Mouse (Mus musculus) lung, postnatal 4 days (tissue): ENCODE data around the gene Nuak2.
"Not testable (repeated sequence)": the region's sequence is repeated elsewhere in the genome, so short reads cannot be mapped to it uniquely, and the experiment has no call there.

Experiments
- DNase-seq, 2 experiments: peaks; one replicate each; pipeline ENCODE4 v3.0.0; 2021

Nuak2 gene

GRCm38 (mm10) chr1:132328565-132328964, 12.6 kb downstream of the Nuak2 start:
- no peak for DNase-seq

- DNase-seq, result no peak
Measured at GRCm38 (mm10) chr1:132329656-132330055, 13.7 kb downstream of the Nuak2 start.

DNA sequence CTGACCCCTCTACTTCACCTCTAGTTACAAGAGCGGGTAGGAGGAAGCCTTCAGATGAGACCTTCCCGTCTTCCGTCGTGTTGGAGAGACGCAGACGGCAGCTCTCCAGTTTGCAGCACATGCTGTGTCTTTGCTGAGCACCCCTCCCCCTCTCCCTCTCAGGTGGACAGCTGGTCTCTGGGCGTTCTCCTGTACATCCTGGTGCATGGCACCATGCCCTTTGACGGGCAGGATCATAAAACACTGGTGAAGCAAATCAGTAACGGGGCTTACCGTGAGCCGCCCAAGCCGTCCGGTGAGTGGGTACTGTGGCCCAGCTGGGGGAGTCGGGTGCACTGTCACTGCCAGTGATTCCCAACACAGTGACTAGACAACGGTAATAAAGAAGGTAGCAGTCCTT, 14.5 kb downstream of the Nuak2 start:
- no peak for DNase-seq

- no peak for DNase-seq
Measured at GRCm38 (mm10) chr1:132331283-132331682, 15.4 kb downstream of the Nuak2 start.

- no peak for DNase-seq
Measured at GRCm38 (mm10) chr1:132333201-132333600, 17.3 kb downstream of the Nuak2 start.

- peak; percentile 74 to 91 for DNase-seq
Measured at GRCm38 (mm10) chr1:132333675-132334141, 17.8 kb downstream of the Nuak2 start.

DNA sequence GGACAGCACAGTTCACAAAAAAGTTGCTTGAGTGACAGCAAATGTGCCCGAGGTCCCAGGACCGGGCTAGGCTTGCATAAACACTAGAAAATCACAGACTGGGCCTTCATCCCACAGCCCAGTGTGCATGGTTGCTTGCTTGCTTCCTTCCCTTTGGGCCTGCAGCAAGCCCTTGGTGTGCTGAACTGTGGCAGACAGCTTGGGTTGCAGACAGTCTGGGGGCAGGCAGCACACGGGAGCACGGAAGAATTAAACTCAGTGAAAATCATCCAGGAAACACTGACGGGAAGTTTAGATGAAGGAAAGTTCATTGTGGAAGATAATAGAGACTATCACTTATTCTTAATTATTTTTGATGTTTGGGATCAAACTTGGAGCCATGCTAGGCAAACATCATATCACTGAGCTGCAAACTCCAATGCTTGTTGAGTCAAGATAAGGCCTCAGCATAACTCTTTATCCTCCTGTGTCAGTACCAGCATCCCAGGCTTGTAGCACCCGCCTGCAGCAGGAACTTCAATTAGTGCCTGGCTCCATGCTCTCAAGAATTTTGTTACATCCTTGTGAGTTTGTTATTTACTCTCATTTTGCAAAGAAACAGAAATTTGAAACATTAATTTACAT, 18.4 kb downstream of the Nuak2 start:
- no peak for DNase-seq

GRCm38 (mm10) chr1:132335378-132335965, 19.5 kb downstream of the Nuak2 start:
- peak; percentile 45 to 64 for DNase-seq

GRCm38 (mm10) chr1:132336921-132337320, 21.0 kb downstream of the Nuak2 start:
- no peak for DNase-seq

DNA sequence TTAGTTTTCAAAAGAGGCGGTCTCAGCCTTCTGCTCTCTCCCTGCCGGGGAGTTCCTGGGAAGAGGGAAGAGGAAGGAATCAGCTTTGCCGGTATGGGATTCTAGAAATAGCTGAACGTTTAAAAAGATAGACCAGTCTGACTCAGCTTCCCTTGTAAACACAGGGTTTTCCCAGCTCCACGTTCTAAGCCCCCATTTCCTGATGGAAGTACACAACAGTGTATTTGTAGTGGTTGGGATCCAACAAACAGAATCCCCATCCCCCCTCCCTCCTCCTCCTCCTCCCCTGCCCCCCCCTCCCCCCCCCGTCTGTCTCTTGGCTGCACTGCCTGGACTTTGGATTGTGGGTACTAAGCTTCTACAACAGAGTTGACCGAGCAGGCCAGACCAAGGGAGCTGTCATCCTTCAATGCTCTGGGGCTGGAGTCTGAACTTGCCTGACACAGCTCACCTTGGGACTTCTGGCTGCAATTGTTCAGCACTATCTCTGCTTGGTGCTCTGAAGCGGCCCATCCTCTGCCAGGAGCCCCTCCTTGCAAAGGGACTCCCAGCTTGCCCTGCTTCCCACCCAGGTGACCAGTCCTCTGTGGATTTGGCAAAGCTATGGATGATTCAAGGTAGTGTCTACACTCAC, 22.2 kb downstream of the Nuak2 start:
- DNase-seq, result no peak

- DNase-seq, result peak; percentile 78 to 84
Measured at GRCm38 (mm10) chr1:132341731-132342501, 26.0 kb downstream of the Nuak2 start.

- no peak for DNase-seq
Measured at GRCm38 (mm10) chr1:132342518-132342917, 26.6 kb downstream of the Nuak2 start.

DNA sequence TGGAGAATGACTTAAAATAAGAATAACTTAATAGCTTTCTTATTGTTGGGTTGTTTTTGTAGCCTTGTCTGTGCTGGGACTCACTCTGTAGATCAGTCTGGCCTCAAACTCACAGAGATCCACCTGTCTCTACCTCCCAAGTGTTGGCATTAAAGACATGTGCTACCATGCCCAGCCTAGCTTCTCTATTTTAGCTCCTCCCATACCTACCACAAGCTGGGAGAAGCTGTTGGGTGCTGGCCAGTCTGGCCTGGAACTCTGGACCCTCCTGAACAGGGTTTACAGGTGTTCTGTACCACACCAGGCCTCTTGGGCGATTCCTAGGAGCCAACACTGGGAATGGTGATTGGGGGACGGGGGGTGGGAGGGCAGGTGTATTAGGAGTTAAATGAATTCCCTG, 27.3 kb downstream of the Nuak2 start:
- DNase-seq, result no peak

DNA sequence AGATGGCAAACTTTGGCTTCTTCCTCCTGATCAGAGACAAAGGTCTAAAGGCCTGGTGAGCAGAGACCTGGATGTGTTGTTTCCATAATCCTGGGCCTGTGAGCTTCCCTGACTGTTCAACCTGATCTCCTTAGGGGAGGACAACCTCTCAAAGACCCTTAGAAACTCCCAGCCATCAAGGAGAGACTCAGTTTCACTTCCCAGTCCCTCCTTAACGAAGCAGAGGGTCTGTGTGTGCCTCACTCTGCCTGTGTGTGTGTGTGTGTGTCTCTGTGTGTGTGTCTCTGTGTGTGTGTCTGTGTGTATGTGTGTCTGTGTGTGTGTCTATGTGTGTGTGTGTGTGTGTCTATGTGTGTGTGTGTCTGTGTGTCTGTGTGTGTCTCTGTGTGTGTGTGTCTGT, 27.7 kb downstream of the Nuak2 start:
- no peak for DNase-seq

GRCm38 (mm10) chr1:132345514-132345913, 29.6 kb downstream of the Nuak2 start:
- DNase-seq, result no peak

DNA sequence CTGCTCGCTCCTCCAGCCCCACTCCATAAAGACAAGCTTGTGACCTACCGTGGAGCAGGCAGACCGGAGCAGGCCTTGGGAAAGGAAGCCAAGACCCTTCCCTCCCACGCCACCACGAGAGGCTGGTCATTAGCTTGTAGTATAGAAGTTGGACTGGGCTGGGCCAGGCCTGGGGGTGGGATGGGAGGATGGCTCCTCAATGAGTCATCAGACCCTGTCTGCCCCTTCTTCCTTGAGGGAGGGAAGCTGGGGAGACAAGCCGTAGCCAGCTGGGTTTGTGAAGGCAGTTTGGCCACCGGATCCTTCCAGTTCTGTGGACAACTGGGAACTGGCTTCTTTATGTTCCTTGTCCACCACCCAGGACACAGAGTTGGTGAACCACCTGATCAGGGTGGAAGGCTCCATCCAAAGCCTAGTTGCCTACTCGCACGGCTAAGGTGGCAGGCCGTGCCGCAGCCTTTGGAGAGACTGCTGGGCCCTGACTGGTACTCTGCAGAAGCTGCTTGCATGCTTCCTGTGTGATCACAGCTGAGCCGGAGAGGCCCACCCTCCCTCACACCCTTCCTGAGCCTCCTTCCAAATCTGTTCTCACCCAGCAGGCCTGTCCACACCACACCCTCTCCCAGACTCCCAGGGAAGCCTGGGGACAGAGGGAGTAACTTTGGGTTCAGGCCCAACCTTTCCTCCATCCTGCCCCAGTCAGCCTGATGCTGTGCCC, 30.4 kb downstream of the Nuak2 start:
- DNase-seq, result peak; percentile 43 to 66

DNA sequence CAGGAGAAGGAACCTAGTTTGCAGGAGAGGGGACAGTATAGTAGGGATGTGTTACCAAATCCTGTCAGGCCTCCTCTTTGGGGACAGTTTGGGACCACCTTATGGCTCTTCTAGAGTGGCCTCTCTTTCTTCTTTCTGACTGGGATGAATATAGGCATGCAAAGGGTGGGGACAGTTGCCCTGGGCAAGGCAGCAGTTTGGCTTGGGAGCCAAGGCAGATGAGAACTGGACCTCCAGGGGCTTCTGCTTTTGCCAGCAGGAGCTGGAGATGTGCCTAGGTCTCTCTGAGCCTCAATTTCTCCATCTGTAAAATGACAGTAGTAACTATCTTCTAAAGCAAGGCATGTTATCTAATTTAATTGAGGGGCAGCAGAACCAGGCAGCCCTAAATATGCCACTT, 31.0 kb downstream of the Nuak2 start:
- DNase-seq, result no peak

DNA sequence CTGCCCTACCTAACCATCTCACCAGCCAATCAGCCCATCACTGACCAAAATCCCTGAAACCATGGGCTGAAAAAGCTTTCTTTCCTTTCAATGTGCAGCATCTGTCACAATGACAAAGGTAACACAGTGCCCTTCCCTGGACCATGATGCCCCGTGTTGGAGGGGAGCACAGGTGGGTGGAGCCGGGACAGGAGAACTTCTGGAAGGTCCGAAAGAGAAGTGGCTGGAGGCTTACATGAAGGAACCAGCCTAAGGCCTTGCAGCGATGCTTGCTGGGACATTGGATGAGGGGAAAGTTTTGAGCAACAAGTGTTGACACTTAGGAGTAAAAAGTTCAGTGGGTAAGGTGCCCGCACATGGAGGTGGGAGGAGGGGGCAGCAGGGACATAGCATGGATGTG, 32.5 kb downstream of the Nuak2 start:
- no peak for DNase-seq

DNA sequence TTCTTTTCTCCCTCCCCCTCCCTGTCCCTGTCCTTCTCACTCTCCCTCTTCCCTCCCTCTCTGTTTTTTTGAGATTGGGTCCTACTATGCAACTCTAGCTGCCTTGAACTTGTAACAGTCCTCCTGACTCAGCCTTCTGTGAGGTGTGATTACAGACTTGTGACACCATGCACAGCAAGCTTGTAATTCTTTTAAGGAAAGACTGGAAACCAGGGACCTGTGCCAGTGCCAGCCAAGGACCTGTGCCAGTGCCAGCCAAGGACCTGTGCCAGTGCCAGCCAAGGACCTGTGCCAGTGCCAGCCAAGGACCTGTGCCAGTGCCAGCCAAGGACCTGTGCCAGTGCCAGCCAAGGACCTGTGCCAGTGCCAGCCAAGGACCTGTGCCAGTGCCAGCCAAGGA, 33.1 kb downstream of the Nuak2 start:
- not testable (repeated sequence) for DNase-seq

- DNase-seq, result not testable (repeated sequence)
Measured at GRCm38 (mm10) chr1:132349601-132350000, 33.7 kb downstream of the Nuak2 start.

DNA sequence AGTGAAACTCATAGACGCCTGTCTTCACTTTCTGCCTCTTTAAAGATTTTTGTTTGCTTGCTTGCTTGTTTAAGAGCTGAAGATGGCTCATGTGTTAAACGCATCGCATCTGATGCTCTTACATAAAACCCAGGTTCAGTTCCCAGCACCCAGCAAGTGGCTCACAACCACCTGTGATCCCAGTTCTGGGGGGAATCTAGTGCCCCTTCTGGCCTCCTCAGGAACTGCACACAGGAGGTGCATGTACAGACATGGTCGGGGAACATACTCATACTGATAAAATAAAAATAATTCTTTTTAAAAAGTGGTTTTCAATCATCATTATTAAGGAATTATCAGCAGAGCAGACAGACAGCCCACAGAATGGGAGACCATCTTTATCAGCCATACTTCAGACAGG, 35.1 kb downstream of the Nuak2 start:
- no peak for DNase-seq

DNA sequence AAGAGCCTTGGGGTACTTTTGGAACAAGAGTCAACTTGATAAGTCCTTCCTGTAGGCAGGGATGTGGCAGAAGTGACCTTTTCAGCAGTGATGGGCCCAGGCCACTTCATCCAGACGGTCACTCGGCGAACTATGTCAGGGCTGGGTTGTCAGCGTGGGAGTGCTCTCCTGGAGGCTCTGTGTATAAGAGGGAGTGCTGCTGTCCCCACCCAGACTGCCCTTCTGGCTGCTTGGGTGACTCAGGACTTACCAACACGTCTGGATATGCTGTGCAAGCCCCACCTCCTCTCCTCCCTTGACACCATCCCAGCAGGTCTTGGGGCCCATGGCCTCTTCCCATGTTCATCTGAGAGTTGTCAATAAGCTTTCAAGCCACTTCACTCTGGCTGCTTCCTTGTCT, 37.5 kb downstream of the Nuak2 start:
- DNase-seq, result no peak

GRCm38 (mm10) chr1:132354234-132354633, 38.3 kb downstream of the Nuak2 start:
- DNase-seq, result no peak
